Mouse (Mus musculus) granulocyte monocyte progenitor cell, adult 5-6 weeks (primary cell): ENCODE results near the gene Cops7b. TPM values are rescaled to one million over a fixed set of nuclear protein-coding genes. Genes with fewer than 3 reads are reported as not detected.

Experiments
- ATAC-seq: replicated peaks from 2 replicates; pipeline ENCODE4 v1.8.0; 2016; ENCODE audit warnings: mild to moderate bottlenecking, moderate TSS enrichment, inconsistent platforms; ENCODE audit not compliant: poor library complexity, severe bottlenecking
- total RNA-seq, 2 experiments: library from RNA; stranded (forward) in 1 of 2; stranded (reverse) in 1 of 2; fragments of 200-712, 200-1000 nt in 1 of 2; fragments of >200 nt in 1 of 2; fragmentation: Nextera tagmentation in 1 of 2; gene quantifications; 2 replicates each; pipeline ENCODE4 v1.2.3; 2014 to 2017

The Cops7b gene
- total RNA-seq, 2 experiments from 2014 or later, result 24.2 to 29.3 TPM

- ATAC-seq, result peak; percentile 48
Observed at GRCm38 (mm10) chr1:86650272-86650671, 67.6 kb downstream of the Cops7b start.

DNA sequence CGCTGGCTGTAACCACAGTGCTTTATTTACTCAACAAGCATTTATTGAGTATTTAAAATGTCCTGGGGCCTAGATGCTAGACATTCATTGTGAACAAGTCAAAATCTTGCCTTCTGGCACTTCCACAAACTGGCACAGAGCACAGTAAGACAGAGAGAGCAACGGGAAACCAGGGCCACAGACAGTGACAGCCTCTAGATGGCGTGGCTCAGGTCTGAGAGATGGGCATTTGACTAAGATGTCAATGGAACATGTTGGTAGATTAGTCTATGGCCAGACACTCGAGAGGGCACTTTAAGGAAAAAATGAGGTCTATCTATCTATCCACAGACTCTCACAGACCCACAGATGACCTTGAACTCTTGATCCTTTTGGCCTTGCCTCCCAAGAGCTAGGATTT, 70.0 kb downstream of the Cops7b start:
- ATAC-seq, result no peak

DNA sequence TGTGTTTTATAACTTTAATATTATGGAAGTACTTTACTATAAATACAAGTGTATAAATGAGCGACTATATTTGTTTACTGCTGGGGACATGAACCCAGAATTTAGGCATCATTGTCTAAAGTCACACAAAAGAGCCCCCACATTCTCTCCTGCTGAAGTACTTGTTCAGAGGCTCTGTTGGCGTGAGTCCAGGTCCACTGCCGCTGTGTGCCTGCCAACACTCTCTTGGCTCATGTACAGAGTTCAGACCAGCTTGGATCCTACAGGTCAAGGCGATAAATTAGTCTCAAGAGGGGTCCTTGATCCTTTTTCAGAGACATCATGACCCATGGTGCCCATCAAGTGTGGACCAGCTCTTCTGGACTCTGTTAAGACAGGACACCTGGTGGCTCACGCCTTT, 74.4 kb downstream of the Cops7b start:
- ATAC-seq, result no peak

Other genes starting within 250 kb of the Cops7b start
- 715 and 728 TPM in 2 replicates for gene Ncl, start 223.5 kb upstream of the Cops7b start, total RNA-seq (2014; fragmentation: Nextera tagmentation)
- gene Ncl, start 223.5 kb upstream of the Cops7b start, total RNA-seq (2017), result 917 and 958 TPM in 2 replicates
- gene Nmur1, start 156.7 kb upstream of the Cops7b start, total RNA-seq (2014; fragmentation: Nextera tagmentation), result not detected in 2 replicates
- not detected in 2 replicates for gene Nmur1, start 156.7 kb upstream of the Cops7b start, total RNA-seq (2017)
- not detected in 2 replicates for gene Tex44, start 156.6 kb upstream of the Cops7b start, total RNA-seq (2014; fragmentation: Nextera tagmentation)
- not detected in 2 replicates for gene Tex44, start 156.6 kb upstream of the Cops7b start, total RNA-seq (2017)
- gene Ptma, start 56.2 kb upstream of the Cops7b start, total RNA-seq (2014; fragmentation: Nextera tagmentation), result 3,814 and 3,953 TPM in 2 replicates
- gene Ptma, start 56.2 kb upstream of the Cops7b start, total RNA-seq (2017), result 7,771 and 8,789 TPM in 2 replicates
- gene Pde6d, start 275 bp upstream of the Cops7b start, total RNA-seq (2014; fragmentation: Nextera tagmentation), result 57.7 and 68.0 TPM in 2 replicates
- 32.0 and 33.0 TPM in 2 replicates for gene Pde6d, start 275 bp upstream of the Cops7b start, total RNA-seq (2017)
- gene Nppc, start 87.7 kb downstream of the Cops7b start, total RNA-seq (2014; fragmentation: Nextera tagmentation), result not detected in 2 replicates
- gene Nppc, start 87.7 kb downstream of the Cops7b start, total RNA-seq (2017), result not detected in 2 replicates
- gene Dis3l2, start 120.9 kb downstream of the Cops7b start, total RNA-seq (2014; fragmentation: Nextera tagmentation), result 21.3 and 22.9 TPM in 2 replicates
- gene Dis3l2, start 120.9 kb downstream of the Cops7b start, total RNA-seq (2017), result 14.3 and 14.9 TPM in 2 replicates